Mouse (Mus musculus): Measurements from ENCODE around the gene Acot8. TPM values are rescaled to one million over a fixed set of nuclear protein-coding genes. Genes with fewer than 3 reads are reported as not detected.

Gene Acot8
- polyA plus RNA-seq, 1 experiment from 2014 or later = 43.8 TPM

DNA sequence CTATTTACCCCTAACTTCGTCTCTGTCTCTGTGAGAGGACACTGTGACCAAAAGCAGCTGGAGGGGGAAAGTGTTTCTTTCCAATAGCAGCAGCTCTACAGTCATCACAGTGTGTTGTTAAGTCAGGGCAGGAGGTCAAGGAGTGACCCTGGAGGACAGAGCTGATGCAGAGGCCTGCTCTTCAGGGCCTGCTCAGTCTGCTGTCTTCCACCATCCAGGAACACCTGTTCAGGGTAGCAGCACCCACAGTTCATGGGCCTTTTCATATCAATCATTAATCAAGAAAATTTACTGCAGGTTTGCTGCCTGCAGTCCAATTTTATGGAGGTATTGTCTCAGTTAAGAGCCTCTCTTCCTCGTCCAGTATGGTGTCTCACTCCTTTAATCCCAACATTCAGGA lies 8.9 kb upstream of the Acot8 start:
- ATAC-seq (ENCODE audit: low FRiP score, low TSS enrichment) = no peak
- WGBS = 53% methylated on average over 2 of the region's 2 CpGs
- no peak overlapping the region for H3K27ac ChIP-seq (replicated peaks)

DNA sequence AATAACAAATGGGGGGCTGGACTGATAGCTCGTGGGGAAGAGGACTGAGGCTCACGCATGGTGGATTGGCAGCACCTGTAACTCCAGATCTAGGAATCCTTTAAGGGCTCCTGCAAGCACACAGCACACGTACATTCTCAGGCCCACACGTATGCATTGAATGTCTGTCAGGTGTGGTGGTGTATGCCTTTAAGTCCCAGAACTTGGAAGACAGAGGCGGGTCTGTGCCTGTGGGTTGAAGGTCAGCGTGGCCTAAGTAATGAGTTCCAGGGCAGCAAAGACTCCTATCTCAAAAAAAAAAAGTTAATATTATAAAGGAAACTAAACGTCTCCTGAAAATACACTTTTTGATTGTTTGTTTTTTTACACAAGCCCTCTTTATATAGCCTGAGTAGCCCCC lies 1.9 kb upstream of the Acot8 start:
- Histone ChIP-seq H3K4me2 (replicated peaks; ENCODE audit: low read depth) (0 out of 2 replicates have a peak overlapping the region, but pooled peaks have one; percentile 12), H3K27ac (replicated peaks) (no peak overlapping the region), H3K4me1 (replicated peaks; ENCODE audit: control insufficient read depth, insufficient read depth) (peaks cover 3% of the 10 kb centered on the region; the same call in 1 of the 2 replicates), H3K36me3 (ENCODE audit: control insufficient read depth, insufficient read depth, low read length) (no peaks in the 10 kb centered on the region), H3K27me3 (ENCODE audit: control insufficient read depth, insufficient read depth, low read length) (no peaks in the 10 kb centered on the region), H3K4me3 (ENCODE audit: low read depth, low read length) (no peak overlapping the region), H3K9me3 (ENCODE audit: control insufficient read depth, low read length) (no peaks in the 10 kb centered on the region), H3K9ac (ENCODE audit: low read length) (no peak overlapping the region)
- ATAC-seq (ENCODE audit: low FRiP score, low TSS enrichment) = no peak
- DNase-seq (ENCODE audit: low spot score) = no peak
- no peak for TF ChIP-seq EP300 (optimal IDR thresholded peaks at IDR 0.05)
- no peak for TF ChIP-seq CTCF (IDR thresholded peaks at IDR 0.05; ENCODE audit: low read depth)
- 55% methylated on average over 7 of the region's 7 CpGs for WGBS

More for the DNA sequence above, 8.9 kb upstream of the Acot8 start:
- no peak for DNase-seq (ENCODE audit: low spot score)
- H3K27me3 ChIP-seq (ENCODE audit: control insufficient read depth, insufficient read depth, low read length) = no peaks in the 10 kb centered on the region
- no peaks in the 10 kb centered on the region for H3K4me1 ChIP-seq (replicated peaks; ENCODE audit: control insufficient read depth, insufficient read depth)
- no peak overlapping the region for H3K9ac ChIP-seq (ENCODE audit: low read length)
- no peak overlapping the region for H3K4me2 ChIP-seq (replicated peaks; ENCODE audit: low read depth)
- TF ChIP-seq EP300 (optimal IDR thresholded peaks at IDR 0.05) (no peak), CTCF (IDR thresholded peaks at IDR 0.05; ENCODE audit: low read depth) (no peak)
- H3K4me3 ChIP-seq (ENCODE audit: low read depth, low read length) = no peak overlapping the region
- H3K36me3 ChIP-seq (ENCODE audit: control insufficient read depth, insufficient read depth, low read length) = no peaks in the 10 kb centered on the region
- H3K9me3 ChIP-seq (ENCODE audit: control insufficient read depth, low read length) = no peaks in the 10 kb centered on the region

DNA sequence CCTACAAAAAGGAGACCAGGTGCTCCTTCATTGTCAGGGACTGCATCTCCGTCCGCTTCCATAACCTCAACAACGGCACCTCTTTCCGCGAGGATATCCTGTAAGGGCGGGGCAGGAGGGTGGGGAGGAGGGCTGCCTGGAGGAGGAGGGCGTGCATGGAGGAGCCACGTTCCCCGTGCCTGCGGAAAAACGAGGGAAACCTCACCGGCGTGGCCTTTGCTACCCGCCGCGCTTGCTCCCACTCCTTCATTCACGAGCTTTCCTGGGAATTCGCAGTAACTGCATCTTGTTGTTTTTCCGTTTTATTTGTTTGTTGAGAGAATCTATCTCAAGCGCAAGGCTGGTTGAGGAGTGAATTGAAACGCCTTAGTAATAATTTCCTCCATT lies 643 bp upstream of the Acot8 start:
- no peaks in the 10 kb centered on the region for H3K36me3 ChIP-seq (ENCODE audit: control insufficient read depth, insufficient read depth, low read length)
- under 1% methylated on average over 21 of the region's 21 CpGs for WGBS
- peak overlapping the region; percentile 73 for H3K9ac ChIP-seq (ENCODE audit: low read length)
- H3K4me3 ChIP-seq (ENCODE audit: low read depth, low read length) = peak overlapping the region; percentile 73
- peak overlapping the region; percentile 81 for H3K27ac ChIP-seq (replicated peaks)
- no peak for DNase-seq (ENCODE audit: low spot score)
- H3K27me3 ChIP-seq (ENCODE audit: control insufficient read depth, insufficient read depth, low read length) = no peaks in the 10 kb centered on the region
- H3K4me1 ChIP-seq (replicated peaks; ENCODE audit: control insufficient read depth, insufficient read depth) = peaks cover 3% of the 10 kb centered on the region; the same call in 1 of the 2 replicates
- H3K9me3 ChIP-seq (ENCODE audit: control insufficient read depth, low read length) = no peaks in the 10 kb centered on the region
- H3K4me2 ChIP-seq (replicated peaks; ENCODE audit: low read depth) = peak overlapping the region; percentile 88
- no peak for TF ChIP-seq CTCF (IDR thresholded peaks at IDR 0.05; ENCODE audit: low read depth)
- TF ChIP-seq EP300 (optimal IDR thresholded peaks at IDR 0.05) = no peak
- peak; percentile 55 for ATAC-seq (ENCODE audit: low FRiP score, low TSS enrichment)

DNA sequence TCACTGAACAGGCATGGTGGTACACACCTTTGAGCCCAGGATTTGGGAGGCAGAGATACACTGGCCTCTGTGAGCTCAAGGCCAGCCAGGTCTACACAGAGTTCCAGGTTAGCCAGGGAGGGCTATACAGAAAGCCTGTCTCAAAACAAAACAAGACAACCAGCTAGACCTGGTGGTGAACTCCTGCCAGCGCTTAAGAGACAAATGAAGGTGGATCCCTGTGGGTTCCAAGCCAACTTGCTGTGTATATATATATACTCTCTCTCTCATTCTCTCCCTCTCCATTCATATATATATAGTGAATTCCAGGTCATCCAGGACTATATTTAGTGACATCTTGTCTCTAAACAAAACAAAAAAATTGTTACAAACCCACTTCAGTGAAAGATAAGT lies 765 bp downstream of the Acot8 start:
- TF ChIP-seq CTCF (IDR thresholded peaks at IDR 0.05; ENCODE audit: low read depth) = no peak
- no peak for TF ChIP-seq EP300 (optimal IDR thresholded peaks at IDR 0.05)
- Histone ChIP-seq H3K27me3 (ENCODE audit: control insufficient read depth, insufficient read depth, low read length) (no peaks in the 10 kb centered on the region), H3K36me3 (ENCODE audit: control insufficient read depth, insufficient read depth, low read length) (no peaks in the 10 kb centered on the region), H3K4me3 (ENCODE audit: low read depth, low read length) (peak overlapping the region; percentile 73), H3K9ac (ENCODE audit: low read length) (peak overlapping the region; percentile 82), H3K4me2 (replicated peaks; ENCODE audit: low read depth) (peak overlapping the region; percentile 73), H3K27ac (replicated peaks) (peak overlapping the region; percentile 88), H3K4me1 (replicated peaks; ENCODE audit: control insufficient read depth, insufficient read depth) (peaks cover 3% of the 10 kb centered on the region; the same call in 1 of the 2 replicates), H3K9me3 (ENCODE audit: control insufficient read depth, low read length) (no peaks in the 10 kb centered on the region)
- WGBS = 38% methylated on average over 1 of the region's 1 CpGs
- DNase-seq (ENCODE audit: low spot score) (no peak), ATAC-seq (ENCODE audit: low FRiP score, low TSS enrichment) (no peak)

DNA sequence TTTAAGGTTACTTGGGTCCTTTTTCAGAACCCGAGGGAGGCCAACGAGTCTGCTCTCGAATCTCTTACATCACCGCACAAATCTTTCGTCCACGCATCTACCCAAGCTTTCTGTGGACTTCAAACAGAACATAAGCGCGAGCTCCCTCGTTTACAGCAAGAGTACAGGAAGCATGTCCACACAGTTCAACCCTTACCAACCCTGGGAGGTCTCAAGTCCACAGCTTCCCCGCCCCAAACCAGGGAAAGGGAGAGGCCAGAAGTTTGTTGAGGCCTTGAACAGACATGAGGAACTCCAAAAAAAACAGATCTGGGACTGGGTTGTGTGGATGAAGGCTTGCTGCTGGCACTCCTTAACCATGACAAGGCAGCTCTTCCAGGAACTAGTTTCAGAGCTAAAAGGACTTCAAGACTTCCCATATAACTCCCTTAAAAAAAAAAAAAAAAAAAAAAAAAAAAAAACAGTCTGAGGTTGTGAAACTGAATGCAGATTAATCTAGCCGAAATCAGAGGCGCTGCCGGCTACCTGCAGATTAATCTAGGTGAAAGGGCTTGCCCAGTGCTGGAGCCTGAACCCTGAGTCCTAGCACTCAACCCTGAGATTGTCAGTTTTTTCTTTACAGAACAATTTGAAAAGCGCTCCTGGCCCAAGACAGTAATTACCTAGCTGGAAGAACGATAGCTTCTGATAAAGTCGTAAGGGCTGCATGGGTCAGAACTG lies 1.3 kb downstream of the Acot8 start:
- ATAC-seq (ENCODE audit: low FRiP score, low TSS enrichment) (no peak), DNase-seq (ENCODE audit: low spot score) (peak; percentile 44)
- WGBS = 71% methylated on average over 16 of the region's 16 CpGs
- peaks cover 3% of the 10 kb centered on the region; the same call in 1 of the 2 replicates for H3K4me1 ChIP-seq (replicated peaks; ENCODE audit: control insufficient read depth, insufficient read depth)
- peak overlapping the region; percentile 73 for H3K4me3 ChIP-seq (ENCODE audit: low read depth, low read length)
- no peaks in the 10 kb centered on the region for H3K9me3 ChIP-seq (ENCODE audit: control insufficient read depth, low read length)
- peak overlapping the region; percentile 88 for H3K27ac ChIP-seq (replicated peaks)
- H3K27me3 ChIP-seq (ENCODE audit: control insufficient read depth, insufficient read depth, low read length) = no peaks in the 10 kb centered on the region
- H3K4me2 ChIP-seq (replicated peaks; ENCODE audit: low read depth) = peak overlapping the region; percentile 73
- TF ChIP-seq CTCF (IDR thresholded peaks at IDR 0.05; ENCODE audit: low read depth) = no peak
- peak overlapping the region; percentile 82; the same call in 1 of the 2 replicates for H3K9ac ChIP-seq (ENCODE audit: low read length)
- no peaks in the 10 kb centered on the region for H3K36me3 ChIP-seq (ENCODE audit: control insufficient read depth, insufficient read depth, low read length)
